Mouse (Mus musculus): ENCODE measurements around the gene Samd10. TPM values are rescaled to one million over a fixed set of nuclear protein-coding genes. Genes with fewer than 3 reads are reported as not detected.

The Samd10 gene
- total RNA-seq, 2 experiments from 2014 or later, result 0.97 to 1.1 TPM

GRCm38 (mm10) chr2:181577126-181577525 lies 21.9 kb downstream of the Samd10 start:
- no peak for DNase-seq

DNA sequence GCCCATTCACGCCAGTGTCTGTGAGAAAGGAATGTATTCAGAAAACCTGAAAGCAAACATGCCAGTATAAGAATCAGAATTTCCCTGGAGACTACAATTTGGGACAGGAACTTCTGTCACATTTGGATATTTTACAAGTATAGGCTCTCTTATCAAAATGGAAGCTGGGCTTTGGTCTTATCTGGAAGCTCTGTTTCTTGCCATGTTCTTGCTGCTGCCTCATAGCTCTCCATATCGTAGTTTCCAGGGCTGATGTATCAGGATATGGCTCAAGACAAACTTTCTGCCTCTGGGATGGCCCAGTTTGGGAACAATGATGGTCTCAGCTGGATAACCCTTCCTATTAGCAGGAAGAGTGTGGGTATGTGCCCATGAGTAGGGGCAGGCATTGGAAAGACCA lies 22.4 kb downstream of the Samd10 start:
- DNase-seq, result no peak

DNA sequence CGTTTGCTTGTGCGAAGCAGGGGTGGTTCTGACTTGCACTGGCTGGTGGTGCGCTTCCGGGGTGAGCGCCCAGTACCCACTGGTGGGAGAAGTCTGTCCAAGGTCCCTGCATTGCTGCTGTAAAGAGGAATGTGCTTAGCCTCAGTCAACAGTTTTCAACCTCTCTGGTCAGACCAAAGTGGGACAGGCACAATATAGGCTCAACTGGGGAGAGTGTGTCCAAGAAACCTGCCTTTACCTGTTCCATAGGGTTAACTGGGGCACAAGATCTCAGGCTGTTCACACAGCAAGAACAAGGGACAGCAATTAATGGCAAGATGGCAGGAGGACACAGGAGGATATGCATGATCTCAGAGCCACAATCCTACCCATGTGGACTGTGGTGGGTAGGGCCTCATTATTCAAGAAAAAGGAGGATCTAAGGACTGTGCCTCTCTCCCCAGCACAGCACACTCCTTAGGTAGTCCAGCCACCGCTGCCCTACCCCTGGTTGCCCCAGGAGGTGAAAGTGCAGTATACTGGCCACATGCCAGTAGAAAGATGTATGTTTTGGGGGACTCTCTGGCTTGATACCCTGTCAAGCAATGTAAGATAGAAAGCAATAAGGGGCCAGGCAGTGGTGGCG lies 24.0 kb downstream of the Samd10 start:
- DNase-seq, result no peak

GRCm38 (mm10) chr2:181573961-181574360 lies 25.1 kb downstream of the Samd10 start:
- no peak for DNase-seq

DNA sequence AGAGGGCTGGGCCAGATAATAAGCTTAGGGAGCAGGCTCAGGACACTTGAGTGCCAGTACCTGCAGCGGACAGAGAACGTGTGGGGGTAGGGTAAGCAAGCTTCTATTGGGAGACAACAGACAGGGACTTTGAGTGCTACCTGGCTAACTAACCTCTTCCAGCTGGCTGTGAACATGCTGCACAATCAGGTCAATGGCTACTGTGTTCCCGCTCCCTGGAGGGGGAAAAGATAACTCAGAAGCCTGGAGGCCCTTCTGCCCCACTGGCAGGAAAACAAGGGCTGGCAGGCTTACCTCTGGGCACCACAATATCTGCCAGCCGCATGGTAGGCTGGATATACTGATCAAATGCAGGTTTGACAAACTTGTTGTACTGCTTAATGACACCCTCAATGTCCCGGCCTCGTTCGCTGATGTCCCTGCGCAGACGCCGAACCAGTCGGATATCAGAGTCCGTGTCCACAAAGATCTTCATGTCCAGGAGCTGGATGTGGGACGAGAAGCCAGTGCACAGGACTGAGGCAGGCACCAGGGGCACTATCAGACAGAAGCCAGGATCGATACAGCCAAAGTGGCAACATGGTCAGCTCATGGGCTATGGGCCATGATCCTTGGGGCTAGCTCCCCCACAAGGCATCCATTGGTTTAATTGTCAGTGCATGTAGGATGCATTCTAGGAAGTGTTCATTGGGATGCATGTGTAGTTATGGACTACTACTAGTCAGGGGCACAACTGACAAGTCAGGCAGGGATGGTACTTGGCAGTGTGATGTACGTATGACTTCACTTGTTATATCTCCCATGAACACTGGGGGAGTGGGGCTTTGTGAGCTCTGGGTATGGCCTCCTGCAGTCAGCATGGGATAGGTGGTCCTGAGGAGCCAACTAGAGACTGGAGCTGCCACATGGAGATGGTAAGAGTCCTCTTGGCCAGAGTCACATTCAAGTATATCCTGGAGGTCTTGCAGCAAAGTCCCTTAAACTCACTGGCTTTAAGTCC lies 25.8 kb downstream of the Samd10 start:
- DNase-seq, result no peak

GRCm38 (mm10) chr2:181571941-181572670 lies 26.9 kb downstream of the Samd10 start:
- no peak for DNase-seq

DNA sequence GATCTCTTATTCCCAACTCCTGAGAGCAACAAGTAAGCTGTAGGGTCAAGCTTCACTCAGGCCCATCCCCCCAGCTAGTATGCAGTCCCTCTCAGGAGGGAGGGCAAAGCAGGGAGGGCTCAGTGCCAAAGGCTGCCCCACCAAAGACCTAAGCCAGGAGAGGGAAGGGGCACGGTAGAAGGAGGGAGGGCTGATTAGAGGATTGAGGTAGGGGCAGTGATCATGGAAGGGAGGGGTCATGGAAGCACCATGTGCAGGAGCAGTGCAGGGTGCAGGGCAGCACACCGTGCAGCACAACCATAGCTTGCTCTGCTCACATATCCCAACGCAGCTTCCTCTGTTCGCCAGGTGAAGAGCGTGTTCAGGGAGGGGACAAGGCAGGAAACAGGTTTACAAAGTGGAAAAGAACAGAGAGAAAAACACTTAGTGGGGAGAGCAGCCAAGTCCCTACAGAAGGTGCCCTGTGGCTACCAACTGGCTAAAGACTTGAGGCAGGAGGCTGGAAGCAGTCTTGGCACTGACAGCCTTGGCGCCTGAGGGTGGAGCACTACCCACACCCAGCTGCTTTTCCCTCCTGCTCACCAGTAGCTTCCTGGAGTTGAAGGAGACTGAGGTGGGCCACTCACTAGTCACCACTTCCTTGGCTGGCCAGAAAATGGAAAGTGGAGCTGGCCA lies 28.0 kb downstream of the Samd10 start:
- DNase-seq, result peak; percentile 29

DNA sequence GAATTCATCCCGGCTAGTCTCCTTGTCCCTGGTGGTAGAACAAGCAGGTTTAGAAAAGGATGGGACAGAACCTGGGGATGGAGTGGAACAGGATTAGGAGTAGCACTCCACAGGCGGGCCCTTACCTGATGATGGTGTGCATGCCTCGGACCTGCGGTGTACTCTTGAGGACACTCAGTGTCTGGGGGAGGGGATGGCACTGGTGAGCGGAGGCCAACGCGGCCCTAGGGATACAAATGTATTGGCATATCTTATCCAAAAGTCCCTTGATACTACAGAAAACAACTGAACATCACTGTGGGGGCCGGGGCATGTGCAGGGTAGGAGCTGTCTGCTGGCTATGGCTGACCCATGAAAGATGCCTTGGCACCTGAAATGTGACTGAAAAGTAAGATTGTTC lies 28.6 kb downstream of the Samd10 start:
- no peak for DNase-seq

DNA sequence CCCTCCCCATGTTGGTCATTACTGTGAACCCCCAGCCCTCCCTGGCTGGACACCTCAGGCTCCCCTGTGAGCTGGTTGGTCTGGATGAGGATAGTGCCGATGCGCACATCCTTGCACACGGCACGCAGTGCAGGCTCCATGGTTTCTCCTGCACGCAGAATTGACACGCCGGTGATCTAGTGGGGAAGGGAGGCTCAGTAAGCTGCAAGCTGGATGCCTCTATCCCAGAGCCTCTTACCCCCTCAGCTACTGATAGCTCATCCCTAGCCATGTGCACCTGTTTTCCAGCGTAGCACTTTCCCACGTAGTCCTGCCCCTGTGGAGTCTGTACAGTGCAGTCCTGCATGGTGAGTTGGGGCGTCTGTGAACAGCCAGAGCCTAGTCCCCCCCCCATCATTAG lies 29.2 kb downstream of the Samd10 start:
- no peak for DNase-seq

DNA sequence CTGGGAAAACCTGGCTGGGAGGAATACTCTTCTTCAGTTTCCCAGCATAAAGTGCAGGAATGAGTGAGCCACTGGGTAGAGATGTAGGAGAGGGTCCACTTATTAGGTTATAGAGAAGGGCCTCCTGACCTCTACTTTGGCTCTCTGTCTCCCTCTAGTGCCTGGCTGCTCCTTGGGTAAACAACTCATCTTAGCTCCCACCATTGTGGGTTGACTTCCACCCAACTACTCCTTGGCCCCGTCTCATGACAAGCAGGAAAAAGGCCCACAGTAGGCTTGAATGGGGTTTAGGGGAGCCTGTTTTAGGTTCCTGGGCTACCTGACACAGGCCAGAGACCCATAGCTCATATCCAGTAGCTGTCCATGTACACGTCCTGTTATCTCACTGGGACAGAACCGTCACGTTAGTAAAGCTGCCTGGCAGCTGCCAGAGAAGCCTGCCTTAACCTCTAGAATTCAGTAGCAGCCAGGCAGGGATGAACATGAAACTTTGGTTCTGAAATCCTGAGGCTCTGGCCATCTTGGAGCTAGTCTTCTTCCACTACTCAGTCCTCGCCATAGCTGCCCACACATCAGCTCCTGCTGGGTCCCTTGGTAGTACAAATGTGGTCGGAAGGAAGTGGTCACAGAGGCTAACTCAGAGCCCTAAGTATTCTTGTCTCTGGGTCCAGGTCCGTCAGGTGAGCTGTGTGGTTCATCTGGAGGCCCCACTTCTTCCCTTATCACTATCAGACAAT lies 30.6 kb downstream of the Samd10 start:
- no peak for DNase-seq

DNA sequence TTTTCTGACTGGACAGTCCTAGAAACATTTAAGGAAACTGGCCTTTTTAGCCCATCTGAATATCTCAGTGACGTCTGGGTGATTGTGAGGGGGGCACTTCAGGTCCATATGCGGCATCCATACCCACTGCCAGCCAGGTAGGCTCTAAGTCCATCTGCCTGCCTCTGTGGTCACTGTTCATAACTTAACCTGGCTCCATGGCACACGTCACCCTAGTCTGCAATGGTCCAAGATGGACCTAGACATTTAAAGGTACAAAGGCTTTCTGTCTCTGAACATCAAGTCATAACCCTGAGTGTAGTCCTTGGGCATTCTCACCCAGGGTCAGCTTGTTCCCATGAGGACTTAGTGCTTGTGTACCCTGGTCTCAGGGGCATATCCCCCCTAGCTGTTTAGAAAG lies 31.7 kb downstream of the Samd10 start:
- DNase-seq, result no peak

- no peak for DNase-seq
These were observed 45.2 kb downstream of the Samd10 start for GRCm38 (mm10) chr2:181553772-181554171.

GRCm38 (mm10) chr2:181550233-181550632 lies 48.8 kb downstream of the Samd10 start:
- peak; percentile 47 for DNase-seq

- no peak for DNase-seq
These were observed 50.3 kb downstream of the Samd10 start for GRCm38 (mm10) chr2:181548682-181549081.

GRCm38 (mm10) chr2:181548227-181548626 lies 50.8 kb downstream of the Samd10 start:
- no peak for DNase-seq

DNA sequence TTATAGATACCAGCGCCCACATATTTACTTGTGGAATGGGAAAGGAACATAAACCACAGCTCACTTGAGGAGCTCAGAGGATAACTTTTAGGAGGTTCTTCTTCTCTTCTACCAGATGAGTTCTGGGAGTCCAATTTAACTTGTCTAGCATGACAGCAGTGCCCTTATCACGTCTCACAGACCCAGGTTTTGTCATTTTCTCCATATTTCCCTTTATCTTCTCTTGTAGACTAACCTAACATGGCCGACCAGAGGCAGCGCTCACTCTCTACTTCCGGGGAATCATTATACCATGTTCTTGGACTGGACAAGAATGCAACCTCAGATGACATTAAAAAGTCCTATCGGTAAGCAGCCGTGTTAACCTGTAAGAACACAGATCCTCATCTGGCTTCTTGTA lies 52.9 kb downstream of the Samd10 start:
- no peak for DNase-seq

Small RNA genes within 50 kb of the gene (microRNA-seq; reads per million reads assigned to microRNA genes)
- gene Mir7006 (ENCODE audit: borderline replicate concordance in 2 of 2), result 0 reads per million in 2 experiments

Other genes starting within 250 kb of the Samd10 start
- 10 to 100 TPM; 12.8 to 13.1 TPM for gene Zgpat, start 234.3 kb downstream of the Samd10 start, total RNA-seq (2021)
- gene Arfrp1, start 233.8 kb downstream of the Samd10 start, total RNA-seq (2021), result 10 to 100 TPM; 25.0 to 29.3 TPM
- 1 to 10 TPM; 4.2 to 5.5 TPM for gene Lime1, start 219.1 kb downstream of the Samd10 start, total RNA-seq (2021)
- gene Zbtb46, start 139.8 kb downstream of the Samd10 start, total RNA-seq (2021), result 1 to 10 TPM; 3.5 TPM
- gene Abhd16b, start 106.0 kb downstream of the Samd10 start, total RNA-seq (2021), result not detected
- 10 to 100 TPM; 46.1 to 48.2 TPM for gene Tpd52l2, start 102.1 kb downstream of the Samd10 start, total RNA-seq (2021)
- 10 to 100 TPM; 43.8 to 46.3 TPM for gene Dnajc5, start 78.7 kb downstream of the Samd10 start, total RNA-seq (2021)
- gene Uckl1, start 14.3 kb downstream of the Samd10 start, total RNA-seq (2021), result 10 to 100 TPM; 23.9 to 26.5 TPM
- 10 to 100 TPM; 23.2 to 28.2 TPM for gene Prpf6, start 7.3 kb downstream of the Samd10 start, total RNA-seq (2021)
- gene Zfp512b, start 6.4 kb downstream of the Samd10 start, total RNA-seq (2021), result 10 to 100 TPM; 17.2 to 17.4 TPM
- not detected for gene Gm29797, start 57.8 kb upstream of the Samd10 start, total RNA-seq (2021)
- gene Sox18, start 72.4 kb upstream of the Samd10 start, total RNA-seq (2021), result 10 to 100 TPM; 10.5 to 12.7 TPM
- gene Tcea2, start 81.1 kb upstream of the Samd10 start, total RNA-seq (2021), result 1 to 10 TPM; 6.0 to 7.2 TPM
- 1 to 10 TPM; 2.6 to 6.1 TPM for gene Rgs19, start 94.8 kb upstream of the Samd10 start, total RNA-seq (2021)
- not detected for gene Lkaaear1, start 99.2 kb upstream of the Samd10 start, total RNA-seq (2021)
- gene Oprl1, start 115.8 kb upstream of the Samd10 start, total RNA-seq (2021), result not detected
- gene Myt1, start 164.1 kb upstream of the Samd10 start, total RNA-seq (2021), result not detected
- 10 to 100 TPM; 29.8 to 32.0 TPM for gene Pcmtd2, start 238.6 kb upstream of the Samd10 start, total RNA-seq (2021)

Data from gastrocnemius, postnatal 25 days (tissue).